27 mouse cellular contexts compared by ENCODE assay signal in the genomic region with DNA sequence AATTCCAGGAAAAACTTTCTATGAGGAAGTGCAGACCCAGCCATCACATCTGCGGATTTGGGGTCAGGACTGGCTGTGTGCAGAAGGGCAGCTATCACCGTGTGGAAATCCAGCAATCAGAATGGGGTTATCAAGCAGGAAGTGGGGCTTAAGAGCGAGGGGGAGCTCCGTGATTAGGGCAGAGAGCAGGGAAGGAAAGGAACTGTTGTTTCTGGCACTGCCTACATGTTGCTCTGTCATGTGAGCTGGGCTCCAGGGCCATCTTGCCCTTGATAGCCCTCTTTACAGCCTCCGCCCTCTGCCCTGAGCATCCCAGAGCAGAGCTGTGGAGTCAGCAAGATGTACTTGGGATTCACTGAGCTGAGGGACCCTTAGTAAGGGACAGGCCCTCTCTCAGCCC.
DNase-seq lines count a peak whose midpoint lies in the region; ATAC-seq and TF ChIP-seq lines count a peak whose summit lies in the region.
"Had no signal": no experiment of that assay in that cellular context is flagged by ENCODE, and none has a peak within 500 bp of the region (broad histone marks: within the 10 kb centered on the region; RNA-seq: fewer than 3 reads in every experiment).

No protein-coding gene starts in this region.

- 38% methylated on average over 5 of the region's 5 CpGs for WGBS in heart, embryonic 13.5 days
- WGBS in kidney, adult 2 months: 60% methylated on average over 5 of the region's 5 CpGs
- 45% methylated on average over 5 of the region's 5 CpGs for WGBS in heart, postnatal 0 days

- no peak for DNase-seq in gastrocnemius, adult 2 months
- DNase-seq in gastrocnemius, postnatal 10 days: no peak
- no peak for DNase-seq in heart, postnatal 10 days
- peak; percentile 44 for DNase-seq in kidney, adult 2 months
- DNase-seq in kidney, adult 8-10 months: no peak
- no peak for DNase-seq in heart, postnatal 0 days (ENCODE audit: low spot score)
- no peak for DNase-seq in embryo, embryonic 11 days
- DNase-seq: adrenal gland, adult 2 months; adrenal gland, postnatal 36 days; cerebellum, adult 8-10 months; cerebellum, postnatal 25 days; gastrocnemius, postnatal 25 days; layer of hippocampus, postnatal 36 days; left cerebral cortex, postnatal 4 days; right cerebral cortex, adult 18-20 months had no signal

- no peak for TF ChIP-seq POLR2A in kidney, adult 2 months (IDR thresholded peaks at IDR 0.05; ENCODE audit: low read depth, low read length)

- intact Hi-C loops in gastrocnemius, adult 2 months (cut with DNase I): loop anchor here (5.0 kb wide), 1 partner anchor 151 kb away; no protein-coding TSS in a partner anchor
- intact Hi-C loops in heart, postnatal 10 days (cut with DNase I): loop anchor here (2.0 to 5.0 kb wide), 3 partner anchors 51 to 375 kb away; no protein-coding TSS in a partner anchor

- no peak overlapping the region for H3K9ac ChIP-seq in heart, embryonic 13.5 days
- H3K9ac ChIP-seq in heart, postnatal 0 days (replicated peaks; ENCODE audit: low read depth, low read length): no peak overlapping the region
- H3K9ac ChIP-seq: forebrain, embryonic 13.5 days; hindbrain, embryonic 13.5 days; liver, embryonic 15.5 days; lung, embryonic 15.5 days; neural tube, embryonic 12.5 days had no signal

- ATAC-seq in heart, embryonic 13.5 days (ENCODE audit: extremely low read depth, insufficient number of reproducible peaks, low FRiP score, low TSS enrichment): no peak
- ATAC-seq in heart, postnatal 0 days (ENCODE audit: insufficient read depth, low read depth): peak; percentile 20; the same call in 1 of the 2 replicates
- ATAC-seq: activated CD4-positive, CD25-positive, alpha-beta regulatory T cell, adult 4 months; forebrain, embryonic 13.5 days; intestine, embryonic 16.5 days had no signal

- H3K27ac ChIP-seq in gastrocnemius, adult 2 months: peak overlapping the region; percentile 63; the same call in 1 of the 2 replicates
- peak overlapping the region; percentile 54 for H3K27ac ChIP-seq in heart, embryonic 13.5 days (replicated peaks)
- H3K27ac ChIP-seq in kidney, adult 2 months (ENCODE audit: insufficient read depth, low read depth, low read length): no peak overlapping the region
- H3K27ac ChIP-seq in heart, postnatal 0 days (ENCODE audit: low read depth): no peak overlapping the region
- H3K27ac ChIP-seq: forebrain, embryonic 13.5 days; hindbrain, embryonic 13.5 days; kidney, postnatal 0 days; liver, embryonic 15.5 days; lung, embryonic 15.5 days; neural tube, embryonic 12.5 days had no signal

- H3K9me3 ChIP-seq in heart, embryonic 13.5 days: no peaks in the 10 kb centered on the region
- no peaks in the 10 kb centered on the region for H3K9me3 ChIP-seq in heart, postnatal 0 days (replicated peaks; ENCODE audit: control insufficient read depth, low read length)
- H3K9me3 ChIP-seq: forebrain, embryonic 13.5 days; hindbrain, embryonic 13.5 days; liver, embryonic 15.5 days; lung, embryonic 15.5 days; neural tube, embryonic 12.5 days had no signal

- no peak for TF ChIP-seq CTCF in gastrocnemius, adult 2 months (IDR thresholded peaks at IDR 0.05)
- TF ChIP-seq CTCF in kidney, adult 2 months (conservative IDR thresholded peaks at IDR 0.05; ENCODE audit: insufficient read depth, insufficient read length, low read depth, low read length): no peak
- TF ChIP-seq CTCF in heart, postnatal 0 days (IDR thresholded peaks at IDR 0.05; ENCODE audit: low read depth): no peak

- 0 out of 2 replicates have a peak, but pooled peaks cover 3% of the 10 kb centered on the region for H3K27me3 ChIP-seq in heart, embryonic 13.5 days (replicated peaks)
- H3K27me3 ChIP-seq in kidney, adult 2 months (replicated peaks; ENCODE audit: control insufficient read depth, insufficient read depth, low read length): no peaks in the 10 kb centered on the region
- H3K27me3 ChIP-seq in heart, postnatal 0 days (ENCODE audit: control insufficient read depth, insufficient read depth, low read length): no peaks in the 10 kb centered on the region
- H3K27me3 ChIP-seq: CH12.LX; forebrain, embryonic 13.5 days; hindbrain, embryonic 13.5 days; liver, embryonic 15.5 days; lung, embryonic 15.5 days; neural tube, embryonic 12.5 days had no signal

- peak; percentile 67; the same call in 1 of the 2 replicates for TF ChIP-seq EP300 in heart, postnatal 0 days (IDR thresholded peaks at IDR 0.05; ENCODE audit: low read depth)

- no peaks in the 10 kb centered on the region for H3K36me3 ChIP-seq in heart, embryonic 13.5 days
- H3K36me3 ChIP-seq in kidney, adult 2 months (ENCODE audit: control insufficient read depth, insufficient read depth, low read length): no peaks in the 10 kb centered on the region
- H3K36me3 ChIP-seq in heart, postnatal 0 days (replicated peaks; ENCODE audit: control insufficient read depth, insufficient read depth, low read length): no peaks in the 10 kb centered on the region
- H3K36me3 ChIP-seq: hindbrain, embryonic 13.5 days; liver, embryonic 15.5 days; lung, embryonic 15.5 days; neural tube, embryonic 12.5 days had no signal

- H3K4me2 ChIP-seq in heart, embryonic 13.5 days: no peak overlapping the region
- H3K4me2 ChIP-seq in heart, postnatal 0 days (ENCODE audit: low read depth, low read length): no peak overlapping the region
- H3K4me2 ChIP-seq: forebrain, embryonic 13.5 days; hindbrain, embryonic 13.5 days; liver, embryonic 15.5 days; lung, embryonic 15.5 days; midbrain, embryonic 11.5 days; neural tube, embryonic 12.5 days had no signal

- peaks cover 29% of the 10 kb centered on the region for H3K4me1 ChIP-seq in heart, embryonic 13.5 days
- H3K4me1 ChIP-seq in kidney, adult 2 months (ENCODE audit: control insufficient read depth, insufficient read depth, low read length): peaks cover 34% of the 10 kb centered on the region
- H3K4me1 ChIP-seq in heart, postnatal 0 days (ENCODE audit: control insufficient read depth, insufficient read depth): peaks cover 10% of the 10 kb centered on the region
- H3K4me1 ChIP-seq: forebrain, embryonic 13.5 days; neural tube, embryonic 12.5 days had no signal

- H3K4me3 ChIP-seq in gastrocnemius, adult 2 months: no peak overlapping the region
- no peak overlapping the region for H3K4me3 ChIP-seq in heart, embryonic 13.5 days
- H3K4me3 ChIP-seq in kidney, adult 2 months (ENCODE audit: insufficient read depth, low read depth, low read length): no peak overlapping the region
- no peak overlapping the region for H3K4me3 ChIP-seq in heart, postnatal 0 days (ENCODE audit: low read depth, low read length)
- H3K4me3 ChIP-seq: forebrain, embryonic 13.5 days; hindbrain, embryonic 13.5 days; liver, embryonic 15.5 days; lung, embryonic 15.5 days; myocyte; neural tube, embryonic 12.5 days had no signal

Comparison
In these comparisons a context has a peak if more than half of its experiments do, and no peak if none do; other contexts are left out.
1. H3K27ac ChIP-seq: peak in gastrocnemius, adult 2 months (single experiment) and heart, embryonic 13.5 days (single experiment); none in kidney, adult 2 months (single experiment) and heart, postnatal 0 days (single experiment).